Mouse (Mus musculus) erythroblast, adult 5-6 weeks (primary cell): ENCODE data around the gene Hmgb1. TPM values are rescaled to one million over a fixed set of nuclear protein-coding genes. Genes with fewer than 3 reads are reported as not detected.

Source experiments
- ATAC-seq: replicated peaks from 2 replicates; pipeline ENCODE4 v1.8.0; 2016; ENCODE audit warnings: moderate number of reproducible peaks, mild to moderate bottlenecking, moderate TSS enrichment, inconsistent platforms; ENCODE audit not compliant: poor library complexity, low FRiP score, severe bottlenecking
- total RNA-seq, 2 experiments: library from RNA; stranded (forward) in 1 of 2; stranded (reverse) in 1 of 2; fragments of 150-400 nt in 1 of 2; fragments of 200-764, 138-1000 nt in 1 of 2; gene quantifications; 2 replicates each; pipeline versions ENCODE4 v1.2.3 to v1.2.4; 2015 to 2017; ENCODE audit warnings: low replicate concordance in 2 of 2

Hmgb1 gene
- total RNA-seq (2015; ENCODE audit: low replicate concordance) (310 and 337 TPM in 2 replicates), total RNA-seq (2017; ENCODE audit: low replicate concordance) (224 and 253 TPM in 2 replicates)

DNA sequence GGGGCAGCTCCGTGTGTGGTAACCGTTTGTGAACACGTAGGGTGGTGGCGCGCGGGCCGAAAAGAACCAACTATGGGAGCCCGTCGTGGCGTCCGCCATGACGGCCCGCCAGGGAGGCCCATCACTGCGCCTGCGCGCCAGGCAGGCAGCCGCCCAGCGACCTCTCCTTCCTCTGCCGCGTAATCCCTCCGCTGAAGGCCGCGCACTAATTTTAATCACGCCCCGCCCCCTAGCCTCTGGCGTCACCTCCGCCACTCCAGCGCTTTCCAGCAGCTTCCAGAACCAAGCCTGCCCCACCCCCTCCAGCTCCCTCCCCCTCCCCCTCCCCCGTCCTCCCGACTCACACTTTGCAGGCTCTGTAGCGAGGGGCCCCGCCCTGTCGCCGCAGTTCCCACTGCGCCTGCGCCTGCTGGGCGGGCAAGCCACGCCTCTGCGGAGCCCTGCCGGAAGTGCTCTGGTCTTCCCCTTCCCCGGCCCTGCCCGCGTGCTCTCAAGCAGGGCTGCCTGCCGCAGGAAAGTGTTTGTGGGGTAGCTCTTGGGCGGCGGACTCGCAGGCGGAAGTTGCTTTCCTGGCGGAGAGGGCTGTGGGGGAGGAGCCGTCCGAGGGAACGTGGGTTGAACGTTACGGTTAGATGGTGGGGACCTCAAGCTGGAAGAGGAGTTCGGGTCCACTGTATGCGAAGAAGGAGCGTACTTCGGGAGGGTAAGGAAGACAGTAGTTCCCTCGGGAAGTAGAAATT is at the start of gene Hmgb1, which contains the start of gene Uspl1:
TSS of gene Hmgb1 (minus strand) at position 386 of the 740 bp plus-strand sequence.
TSS of gene Uspl1 (plus strand) at position 247 of the 740 bp plus-strand sequence.
- peak; percentile 85 for ATAC-seq

DNA sequence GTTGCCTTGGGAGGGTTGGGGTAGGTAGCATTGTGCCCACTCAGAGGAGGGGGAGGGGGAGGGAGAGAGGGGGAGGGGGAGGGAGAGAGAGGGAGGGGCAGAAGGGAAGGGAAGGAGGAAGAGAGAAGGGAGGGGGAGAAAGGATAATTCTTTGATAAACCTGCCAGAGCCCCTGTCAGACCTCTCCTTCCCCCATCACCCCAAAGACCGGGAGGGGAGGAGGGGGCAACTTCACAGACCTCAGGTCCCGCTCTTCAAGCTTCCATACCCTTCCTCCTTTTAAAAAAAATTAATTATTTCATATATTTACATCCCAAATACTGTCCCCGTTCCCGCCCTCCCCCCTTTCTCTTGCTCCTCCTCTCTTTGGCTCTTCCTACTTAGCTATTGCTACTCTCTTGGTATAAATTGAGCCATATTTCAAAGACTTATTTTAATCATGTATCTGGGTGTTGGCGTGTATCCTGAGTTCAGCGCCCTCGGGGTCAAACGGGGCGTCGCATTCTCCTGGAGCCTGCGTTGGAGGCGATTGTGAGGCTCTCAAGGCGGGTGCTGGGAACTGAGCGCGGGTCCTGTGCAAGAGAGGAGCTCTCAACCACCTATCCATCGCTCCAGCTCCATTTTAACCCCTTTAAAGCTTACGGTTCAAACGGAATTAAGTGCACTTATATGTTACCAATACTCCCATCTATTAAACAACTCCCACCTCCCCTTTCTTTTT is 45.5 kb upstream of the Hmgb1 start:
- no peak for ATAC-seq

DNA sequence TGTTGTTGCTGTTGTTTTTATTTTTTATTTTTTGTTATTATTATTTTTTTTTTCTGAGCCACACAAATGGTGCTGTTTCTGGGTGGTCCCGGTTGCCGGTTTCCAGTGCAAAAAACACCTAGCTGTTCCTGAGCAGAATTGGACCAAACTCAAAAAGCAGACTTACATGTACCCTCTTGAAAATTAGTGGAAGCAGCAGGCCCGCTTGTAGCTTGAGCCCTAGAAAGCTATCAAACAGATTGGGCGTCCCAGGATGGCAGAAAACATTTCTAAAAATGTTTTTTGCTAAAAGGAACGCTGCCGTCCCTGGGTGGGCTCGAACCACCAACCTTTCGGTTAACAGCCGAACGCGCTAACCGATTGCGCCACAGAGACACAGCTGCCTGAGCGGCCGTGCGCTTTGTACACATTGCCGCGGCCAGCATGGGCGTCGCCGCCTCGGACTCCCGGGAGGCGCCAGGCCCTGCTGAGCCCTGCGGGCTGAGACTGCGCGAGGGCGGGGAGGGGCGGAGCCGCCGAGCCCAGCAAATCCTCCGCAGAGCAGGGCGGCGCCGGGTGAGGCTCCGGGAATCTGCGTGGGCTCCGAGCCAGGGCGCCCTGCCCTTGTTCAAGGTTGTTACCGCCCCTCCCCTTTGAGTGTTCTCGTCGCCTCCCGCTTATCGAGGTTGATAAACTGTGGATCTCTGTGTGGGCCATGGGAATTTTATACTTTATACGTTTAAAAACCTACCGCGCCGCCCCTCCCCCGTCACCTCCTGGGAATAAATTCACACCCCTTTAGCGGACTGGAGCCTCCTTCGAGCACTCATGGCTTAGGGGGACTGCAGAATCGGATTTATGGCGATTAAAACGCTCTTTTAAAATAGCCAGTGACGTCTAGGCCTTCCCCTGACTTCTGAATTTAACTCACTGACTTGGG is 44.7 kb upstream of the Hmgb1 start:
- ATAC-seq, result peak; percentile 97

GRCm38 (mm10) chr5:149224666-149225065 is 40.4 kb upstream of the Hmgb1 start:
- no peak for ATAC-seq

DNA sequence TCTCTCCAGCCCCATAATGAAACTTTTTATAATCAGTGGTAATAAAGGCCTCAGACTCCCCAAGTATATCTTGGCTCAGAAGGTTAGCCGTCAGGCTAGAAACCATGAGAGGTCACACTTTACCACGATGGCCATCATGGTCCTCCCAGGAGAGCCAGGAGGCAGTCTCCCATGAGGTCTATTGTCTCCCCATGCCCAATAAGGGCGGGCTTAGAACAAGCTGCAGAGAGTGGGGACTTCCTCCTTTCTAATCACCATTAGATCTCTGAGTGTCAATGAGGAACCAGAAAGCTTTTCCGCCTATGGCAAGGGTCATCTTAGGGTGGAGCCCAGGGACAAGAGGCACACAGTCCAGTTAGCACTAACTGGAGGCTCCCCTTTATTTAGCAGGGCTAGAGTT is 37.1 kb upstream of the Hmgb1 start:
- no peak for ATAC-seq

DNA sequence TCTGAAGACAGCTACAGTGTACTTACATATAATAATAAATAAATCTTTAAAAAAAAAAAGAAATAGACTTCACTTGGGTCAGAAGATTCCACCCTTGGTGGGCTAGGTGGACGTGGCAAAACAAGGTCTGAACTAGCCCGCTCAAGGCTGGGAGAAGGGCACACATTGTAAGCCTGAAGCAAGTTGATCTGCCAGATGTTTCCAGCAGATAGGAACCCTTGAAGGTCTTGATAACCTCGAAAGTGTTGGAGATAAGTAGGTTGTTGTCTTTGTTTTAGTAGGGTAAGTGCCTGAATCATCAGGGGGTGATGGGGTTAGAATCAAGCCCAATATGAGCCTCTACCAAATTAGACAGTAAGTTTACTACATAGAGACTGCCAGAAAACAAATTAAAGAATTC is 35.2 kb upstream of the Hmgb1 start:
- no peak for ATAC-seq

DNA sequence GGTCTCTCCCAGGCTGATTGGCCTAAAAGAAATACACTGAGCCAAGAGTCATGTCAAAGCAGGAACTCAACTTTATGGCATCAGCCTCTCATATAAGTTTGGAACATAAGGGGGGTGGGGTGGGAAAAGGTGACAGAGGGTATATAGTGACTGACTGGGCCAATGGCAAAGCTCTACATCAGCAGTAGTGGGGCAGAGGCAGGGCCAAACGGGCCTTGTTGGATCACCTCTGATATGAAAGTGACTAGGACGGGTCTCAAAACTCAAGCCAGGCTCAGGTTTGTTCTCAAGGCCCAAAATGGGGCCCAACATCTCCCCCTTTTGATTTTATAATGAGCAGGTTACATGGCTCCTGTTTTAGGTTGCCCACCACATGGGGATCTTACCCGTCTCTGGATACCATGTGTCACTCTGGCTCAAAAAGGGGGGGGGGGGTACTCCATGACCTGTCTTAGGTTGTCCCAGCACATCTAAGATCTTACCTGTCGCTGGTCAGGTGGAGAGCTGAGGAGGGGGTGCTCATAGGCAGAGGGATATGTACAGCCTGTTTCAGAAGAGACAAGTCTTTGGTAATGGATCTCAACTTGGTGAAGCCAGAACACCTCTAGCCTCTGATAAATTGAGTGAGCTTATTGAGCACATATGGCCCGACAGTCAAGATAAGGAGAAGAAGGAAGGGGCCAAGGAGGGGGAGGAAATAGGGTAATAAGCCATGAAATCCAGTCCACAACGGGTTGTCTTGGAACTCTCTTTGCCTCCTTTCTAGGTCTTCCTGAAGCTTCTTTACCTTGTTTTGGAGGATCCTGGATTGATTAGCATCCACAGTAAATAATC is 33.5 kb upstream of the Hmgb1 start:
- no peak for ATAC-seq

- ATAC-seq, result no peak
These were observed 31.3 kb upstream of the Hmgb1 start for GRCm38 (mm10) chr5:149215540-149215939.

DNA sequence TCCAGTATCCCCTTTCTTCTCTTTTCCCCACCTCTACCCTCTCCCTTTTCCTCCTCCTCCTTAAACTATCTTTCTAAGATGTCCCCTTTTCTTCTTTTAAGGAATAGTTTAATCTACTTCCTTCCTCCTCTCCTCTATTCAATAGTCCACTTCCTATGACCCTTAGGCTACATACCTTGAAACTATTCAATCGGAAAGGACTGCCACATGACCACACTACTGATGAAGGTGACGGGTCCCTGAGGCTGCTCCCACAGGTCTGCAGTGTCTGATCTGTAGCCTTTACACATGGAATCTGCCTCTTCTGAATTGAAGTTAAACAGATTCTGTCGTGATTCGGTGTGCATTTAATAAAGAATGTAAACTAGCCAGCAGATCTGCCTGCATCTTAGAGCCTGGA is 28.5 kb upstream of the Hmgb1 start:
- no peak for ATAC-seq

DNA sequence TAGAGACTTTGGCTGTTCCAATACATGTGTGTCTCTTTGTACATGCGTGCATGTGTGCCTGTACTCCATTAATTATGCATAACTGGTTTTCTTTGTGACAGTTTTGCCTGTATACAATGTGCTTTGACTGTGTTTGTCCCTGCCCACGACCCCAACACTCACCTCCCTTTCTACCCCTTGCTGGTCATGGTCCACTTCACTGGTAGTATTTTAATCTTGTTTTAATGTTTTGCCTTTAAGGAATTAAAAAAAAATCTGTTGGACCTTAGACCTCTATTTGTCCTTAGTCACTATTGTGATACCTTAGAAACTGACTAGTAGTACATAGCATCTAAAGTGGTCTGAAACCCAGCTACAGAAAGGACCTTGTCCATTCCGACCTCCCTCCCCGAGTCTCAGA is 26.8 kb upstream of the Hmgb1 start:
- no peak for ATAC-seq

DNA sequence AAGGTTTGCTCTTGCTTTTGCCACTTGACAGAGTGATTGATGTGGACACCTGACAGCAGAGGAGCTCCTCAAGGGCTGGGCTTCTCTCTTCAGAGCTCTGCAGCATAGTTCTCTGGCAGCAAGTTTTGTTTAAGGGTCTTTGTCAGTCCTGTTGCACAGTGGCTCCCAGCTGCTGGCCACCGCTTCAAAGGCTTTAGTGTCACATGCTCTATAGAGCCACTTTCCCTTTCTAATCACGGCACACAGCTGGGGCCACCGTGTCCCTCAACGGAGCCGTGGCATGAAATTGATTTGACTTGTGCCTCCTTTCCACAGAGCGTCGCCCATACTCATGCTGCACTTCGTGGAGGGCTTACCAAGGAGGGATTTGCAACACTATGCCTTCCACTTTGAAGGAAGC is 25.0 kb upstream of the Hmgb1 start:
- no peak for ATAC-seq

DNA sequence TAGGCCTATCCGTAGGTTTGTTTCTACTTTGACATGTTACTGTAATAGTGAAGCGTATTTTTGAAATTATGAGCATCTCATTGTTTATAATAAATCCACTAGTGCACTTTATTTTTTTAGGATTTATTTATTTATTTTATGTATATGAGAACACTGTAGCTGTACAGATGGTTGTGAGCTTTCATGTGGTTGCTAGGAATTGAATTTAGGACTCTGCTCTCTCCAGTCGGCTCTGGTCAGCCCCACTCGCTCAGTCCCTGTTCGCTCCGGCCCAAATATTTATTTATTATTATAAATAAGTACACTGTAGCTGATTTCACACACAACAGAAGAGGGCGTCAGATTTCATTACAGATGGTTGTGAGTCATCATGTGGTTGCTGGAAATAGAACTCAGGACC is 24.5 kb upstream of the Hmgb1 start:
- ATAC-seq, result no peak

- ATAC-seq, result no peak
These were observed 23.4 kb upstream of the Hmgb1 start for GRCm38 (mm10) chr5:149207661-149208060.

- no peak for ATAC-seq
These were observed 22.0 kb upstream of the Hmgb1 start for GRCm38 (mm10) chr5:149206286-149206685.

DNA sequence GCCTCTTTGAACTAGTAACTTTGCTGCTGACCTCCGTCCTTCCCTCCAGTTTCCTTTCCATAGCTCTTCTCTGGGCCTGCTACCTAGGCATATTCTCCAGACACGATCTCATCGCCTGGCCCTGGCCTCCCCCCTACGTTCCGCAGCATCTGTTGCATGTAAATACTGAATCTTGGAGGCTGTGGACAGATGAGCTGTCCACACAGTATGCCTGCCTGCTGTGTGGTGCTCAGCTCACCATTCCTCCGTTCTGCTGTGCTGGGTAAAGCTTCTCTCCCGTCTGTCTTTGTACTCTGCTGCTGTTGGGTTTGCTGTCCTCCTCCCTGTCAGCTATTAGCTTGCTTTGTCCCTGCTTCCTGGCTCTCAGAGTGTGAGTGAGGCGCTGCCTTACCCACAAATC is 21.0 kb upstream of the Hmgb1 start:
- no peak for ATAC-seq

DNA sequence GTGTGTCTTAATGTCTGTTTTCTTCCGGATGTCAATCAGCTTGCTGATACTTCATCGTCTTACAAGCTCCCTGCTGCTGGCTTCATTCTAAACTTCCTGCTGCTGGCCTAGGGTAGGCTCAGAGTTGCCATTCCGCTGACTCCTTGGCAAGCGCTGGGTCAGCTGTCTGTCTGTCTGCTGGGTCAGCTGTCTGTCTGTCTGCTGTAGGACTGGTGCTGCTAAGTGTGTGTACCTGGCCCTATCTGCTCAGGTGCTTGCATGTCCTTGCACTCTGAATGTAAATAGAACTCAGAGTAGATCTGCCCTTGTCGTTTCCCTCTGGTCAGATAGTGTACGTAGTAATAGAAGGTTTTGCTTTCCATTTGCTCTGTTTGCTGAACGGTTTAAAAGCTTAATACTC is 20.5 kb upstream of the Hmgb1 start:
- no peak for ATAC-seq

DNA sequence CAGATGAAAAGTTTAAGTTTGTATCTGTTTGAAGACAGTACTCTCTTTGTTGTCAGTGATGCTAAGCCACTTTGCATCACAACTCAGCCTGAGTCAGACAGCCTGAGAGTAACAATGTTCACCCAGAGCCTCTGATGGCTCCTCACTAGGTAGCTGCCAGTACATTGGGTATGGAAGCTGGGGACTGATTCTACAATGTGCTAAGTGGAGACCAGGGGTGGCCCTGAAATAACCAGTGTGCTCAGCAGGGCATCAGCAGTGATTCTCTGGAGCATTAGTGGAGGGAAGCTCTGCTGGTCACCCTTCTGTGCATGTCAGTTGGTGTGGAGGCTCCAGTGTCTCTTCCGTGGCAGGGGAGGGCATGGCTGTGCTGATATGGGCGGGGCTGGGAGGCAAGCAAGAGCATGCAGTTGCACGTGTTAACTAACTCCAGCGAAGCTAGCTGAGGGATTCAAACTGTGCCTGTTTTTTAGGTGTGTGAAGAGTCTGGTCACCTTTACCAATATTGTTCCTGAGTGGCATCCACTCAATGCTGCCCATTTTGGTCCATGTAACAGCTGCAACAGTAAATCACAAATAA is 19.6 kb upstream of the Hmgb1 start:
- no peak for ATAC-seq

DNA sequence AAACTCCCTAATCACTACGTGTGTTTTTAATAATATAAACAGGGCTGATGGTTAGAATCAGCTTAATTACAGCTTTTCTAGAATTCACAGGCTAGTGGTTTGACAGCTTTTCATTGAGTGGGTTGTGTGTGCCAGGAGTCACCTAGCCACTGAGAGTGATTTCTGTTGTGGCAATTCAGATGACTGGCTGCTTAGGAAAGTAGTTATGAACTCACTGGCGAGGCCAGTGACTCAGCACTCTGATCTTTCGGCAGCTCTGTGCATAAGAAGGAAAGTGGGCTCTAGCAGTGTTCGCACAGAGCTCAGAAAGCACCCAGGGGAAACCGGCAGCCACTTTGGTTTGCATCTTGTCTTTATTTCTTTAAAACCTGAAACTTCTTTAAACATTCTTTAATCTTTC is 18.7 kb upstream of the Hmgb1 start:
- peak; percentile 81 for ATAC-seq

GRCm38 (mm10) chr5:149198782-149199181 is 14.5 kb upstream of the Hmgb1 start:
- ATAC-seq, result no peak
